Mouse (Mus musculus) hindbrain, postnatal 0 days (tissue): Measurements from ENCODE around the gene Rer1. TPM values are rescaled to one million over a fixed set of nuclear protein-coding genes. Genes with fewer than 3 reads are reported as not detected.
A peak's percentile ranks its signal among the peaks of the same experiment; 100 is the strongest.

ENCODE experiments used
- ATAC-seq: fragments of 200-750 bp; cut with Nextera tagmentation; 2 replicates; pipeline ENCODE4 v1.8.0; 2017; ENCODE audit warnings: mild to moderate bottlenecking, moderate TSS enrichment, moderate library complexity
- DNase-seq: peaks from one replicate; pipeline ENCODE4 v3.0.0-alpha.2; 2015; ENCODE audit warnings: low spot score
- H3K27ac ChIP-seq: fragments of 300-500 bp; sonication (generic); 2 replicates; pipeline ENCODE4 v1.5.1; 2014; ENCODE audit warnings: mild to moderate bottlenecking
- H3K27me3 ChIP-seq: fragments of 300-500 bp; sonication (generic); 2 replicates; pipeline ENCODE4 v1.6.1; 2014; ENCODE audit warnings: low read length, mixed read lengths; ENCODE audit not compliant: insufficient read depth
- H3K36me3 ChIP-seq: fragments of 300-500 bp; sonication (generic); 2 replicates; pipeline ENCODE4 v1.6.1; 2014; ENCODE audit warnings: low read length, mixed read lengths; ENCODE audit not compliant: insufficient read depth
- H3K4me1 ChIP-seq: fragments of 300-500 bp; sonication (generic); 2 replicates; pipeline ENCODE4 v1.6.1; 2014; ENCODE audit warnings: antibody characterized with exemption, low read length, mixed read lengths; ENCODE audit not compliant: insufficient read depth
- H3K4me2 ChIP-seq: fragments of 300-500 bp; sonication (generic); 2 replicates; pipeline ENCODE4 v1.6.1; 2014; ENCODE audit warnings: low read depth, mild to moderate bottlenecking, low read length, moderate library complexity, mixed read lengths
- H3K4me3 ChIP-seq: fragments of 300-500 bp; sonication (generic); 2 replicates; pipeline ENCODE4 v1.5.1; 2014; ENCODE audit warnings: low read length
- H3K9ac ChIP-seq: fragments of 300-500 bp; sonication (generic); replicated peaks from 2 replicates; pipeline ENCODE4 v1.6.1; 2014; ENCODE audit warnings: mild to moderate bottlenecking, low read length, moderate library complexity, mixed read lengths
- H3K9me3 ChIP-seq: fragments of 300-500 bp; sonication (generic); 2 replicates; pipeline ENCODE4 v1.6.1; 2016; ENCODE audit warnings: low read length, mixed read lengths
- CTCF ChIP-seq: IDR thresholded peaks from 2 replicates; pipeline ENCODE4 v1.5.1; 2016; ENCODE audit warnings: antibody characterized with exemption, control low read depth, low read depth
- WGBS: fragments of 180-500 bp; shearing (Covaris S2); extraction: QIAGEN DNeasy Blood & Tissue Kit; methylation state at CpG from one replicate; pipeline ENCODE4 v1.1.7; 2014; 5-methylcytosine and 5-hydroxymethylcytosine counted together
- polyA plus RNA-seq: library from polyadenylated mRNA; unstranded; fragments of >200 nt; fragmentation: Nextera tagmentation; extraction: Ambion mirVana; gene quantifications from 2 replicates; pipeline ENCODE4 v1.2.1, GENCODE M21; 2015
- total RNA-seq: library from RNA; depleted of rRNA; stranded (reverse); fragments of >200 nt; gene quantifications from 2 replicates; pipeline ENCODE4 v1.2.3, GENCODE M21; 2014; rRNA removed

Rer1 gene
- total RNA-seq (85.4 and 93.5 TPM in 2 replicates), polyA plus RNA-seq (129 and 136 TPM in 2 replicates)

DNA sequence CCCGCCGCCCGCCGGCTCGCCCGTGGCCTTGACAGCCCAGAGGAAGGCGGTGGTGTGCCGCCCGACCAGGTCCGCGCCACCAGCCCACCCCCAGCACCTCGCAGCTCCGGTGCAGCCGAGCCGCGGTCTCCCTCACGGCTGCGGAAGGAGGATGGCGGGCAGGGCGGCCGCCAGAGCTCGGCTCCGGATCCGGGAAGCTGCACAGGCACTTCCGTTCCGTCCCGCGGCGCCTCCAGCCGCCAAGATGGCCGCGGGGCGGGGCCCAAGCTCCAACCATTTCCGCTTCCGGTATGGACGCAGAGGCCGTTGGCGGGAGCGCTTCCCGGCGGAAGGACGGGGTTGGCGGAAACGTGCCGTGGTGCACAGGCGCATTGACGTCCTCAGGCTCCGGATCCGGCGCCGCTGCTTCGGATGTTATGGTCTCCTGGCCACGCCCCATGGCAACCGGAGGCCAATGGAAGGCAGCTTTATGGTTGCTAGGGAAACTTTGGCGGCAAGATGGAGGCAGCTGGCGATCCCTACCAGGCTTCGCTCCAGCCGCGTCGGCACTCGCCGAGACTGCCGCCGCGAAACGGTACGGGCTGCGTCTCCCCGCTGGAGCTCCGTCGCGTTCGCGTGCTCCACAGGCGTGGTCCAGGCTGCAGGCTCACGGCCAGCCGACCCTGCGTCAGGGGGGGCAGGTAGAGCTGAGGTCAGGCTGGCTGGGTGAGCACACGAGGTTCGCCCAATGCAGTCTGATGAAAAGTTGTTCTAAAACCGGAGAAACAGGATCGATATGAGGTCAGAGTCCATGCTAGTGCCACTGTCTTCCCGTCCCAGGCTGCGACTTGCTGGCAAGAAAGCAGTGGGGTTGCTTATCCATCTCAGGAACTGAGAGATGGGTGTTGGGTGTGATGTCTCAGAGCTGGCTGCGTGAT lies at the start of gene Rer1, which contains the start of gene Morn1:
Gene Rer1 (minus strand): TSS at position 275 of the 917 bp plus-strand sequence.
Gene Morn1 (plus strand): TSS at position 470 of the 917 bp plus-strand sequence.
- ATAC-seq (peak; percentile 99), DNase-seq (peak; percentile 100)
- Histone ChIP-seq H3K36me3 (peaks cover 13% of the 10 kb centered on the region), H3K4me1 (peaks cover 14% of the 10 kb centered on the region), H3K9ac (peak within 1 kb of the TSS; percentile 88), H3K4me3 (peak within 1 kb of the TSS; percentile 90), H3K27ac (peak within 1 kb of the TSS; percentile 91), H3K27me3 (no peaks in the 10 kb centered on the region), H3K4me2 (peak within 1 kb of the TSS; percentile 98), H3K9me3 (no peaks in the 10 kb centered on the region)
- 1% methylated on average over 77 of the region's 85 CpGs for WGBS
- TF ChIP-seq CTCF = no peak; the same call in 1 of the 2 replicates

- H3K9me3 ChIP-seq = no peaks in the 10 kb centered on the region
- TF ChIP-seq CTCF = no peak
- WGBS = 79% methylated on average over 7 of the region's 7 CpGs
- H3K36me3 ChIP-seq = no peaks in the 10 kb centered on the region
- H3K4me3 ChIP-seq = no peak overlapping the region
- H3K27me3 ChIP-seq = no peaks in the 10 kb centered on the region
- ATAC-seq = no peak
- H3K4me2 ChIP-seq = no peak overlapping the region
- H3K27ac ChIP-seq = no peak overlapping the region
- no peak for DNase-seq
- 0 out of 2 replicates have a peak overlapping the region, but pooled peaks have one; percentile 21 for H3K9ac ChIP-seq
- H3K4me1 ChIP-seq = peaks cover 7% of the 10 kb centered on the region; the same call in 1 of the 2 replicates
These were observed 48.5 kb upstream of the Rer1 start for GRCm38 (mm10) chr4:155134686-155135172.

DNA sequence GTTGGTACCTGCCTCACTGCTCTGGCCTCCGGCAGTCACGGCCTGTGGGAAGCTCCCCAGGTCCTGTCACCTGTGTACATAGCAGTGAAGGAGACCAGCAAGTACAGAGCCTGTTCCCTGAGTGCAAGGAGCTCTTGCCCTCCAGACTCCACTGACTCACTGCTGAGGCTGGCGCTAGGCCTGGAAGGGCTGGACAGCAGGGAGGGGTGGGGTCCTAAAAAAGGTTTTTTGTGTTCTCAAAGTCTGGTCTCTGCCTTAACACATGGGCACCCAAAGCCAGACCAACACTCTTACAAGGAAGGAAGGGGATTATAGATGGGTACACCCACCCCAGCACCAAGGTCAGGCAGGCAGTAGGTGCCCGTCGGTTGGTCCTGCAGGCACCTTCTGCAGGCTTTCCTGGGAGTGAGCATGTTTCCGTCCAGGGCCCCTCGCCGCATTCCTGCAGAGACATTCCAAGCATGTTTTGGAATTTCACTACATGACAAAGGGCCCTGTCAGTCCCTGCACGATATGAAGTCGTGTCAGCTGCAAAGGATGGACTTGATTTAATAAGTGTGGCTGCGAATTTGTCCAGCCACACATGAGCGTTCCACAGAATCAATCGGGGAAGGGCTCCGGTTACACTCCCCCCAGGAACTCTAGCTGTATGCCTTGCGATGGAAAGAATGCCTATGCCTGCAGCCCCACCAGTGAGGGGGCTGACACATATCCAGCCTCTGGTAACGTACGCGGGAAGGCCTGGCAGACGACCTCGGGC lies 47.7 kb upstream of the Rer1 start:
- H3K4me2 ChIP-seq = no peak overlapping the region
- no peak overlapping the region for H3K9ac ChIP-seq
- H3K27ac ChIP-seq = no peak overlapping the region
- 29% methylated on average over 20 of the region's 20 CpGs for WGBS
- no peak for DNase-seq
- no peak for ATAC-seq
- H3K9me3 ChIP-seq = no peaks in the 10 kb centered on the region
- no peaks in the 10 kb centered on the region for H3K27me3 ChIP-seq
- H3K4me1 ChIP-seq = peaks cover 13% of the 10 kb centered on the region
- TF ChIP-seq CTCF = no peak
- H3K36me3 ChIP-seq = no peaks in the 10 kb centered on the region
- H3K4me3 ChIP-seq = no peak overlapping the region

DNA sequence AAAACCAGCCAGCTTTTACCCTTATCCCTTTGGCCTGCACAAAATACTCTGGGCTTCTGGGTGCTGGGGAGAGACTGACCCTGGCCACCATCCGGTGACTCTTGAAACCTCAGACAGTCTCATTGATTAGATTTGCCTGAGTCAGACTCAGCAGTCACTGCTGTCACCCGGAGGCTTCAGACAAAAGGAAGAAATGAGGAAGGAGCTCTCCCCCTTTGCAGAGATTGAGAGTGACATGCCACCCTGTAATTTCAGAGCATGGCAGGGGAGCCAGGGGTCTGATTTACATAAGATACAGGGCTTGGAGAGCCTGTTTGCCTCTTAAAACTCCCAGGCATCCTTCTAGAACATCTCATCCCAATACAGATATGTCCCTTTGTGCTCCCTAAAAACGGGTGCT lies 47.0 kb upstream of the Rer1 start:
- H3K36me3 ChIP-seq = no peaks in the 10 kb centered on the region
- no peak overlapping the region for H3K4me2 ChIP-seq
- no peaks in the 10 kb centered on the region for H3K9me3 ChIP-seq
- H3K4me1 ChIP-seq = peaks cover 13% of the 10 kb centered on the region
- DNase-seq (no peak), ATAC-seq (no peak)
- H3K4me3 ChIP-seq = no peak overlapping the region
- WGBS = 25% methylated on average over 3 of the region's 3 CpGs
- H3K9ac ChIP-seq = no peak overlapping the region
- H3K27ac ChIP-seq = no peak overlapping the region
- no peaks in the 10 kb centered on the region for H3K27me3 ChIP-seq
- no peak for TF ChIP-seq CTCF

DNA sequence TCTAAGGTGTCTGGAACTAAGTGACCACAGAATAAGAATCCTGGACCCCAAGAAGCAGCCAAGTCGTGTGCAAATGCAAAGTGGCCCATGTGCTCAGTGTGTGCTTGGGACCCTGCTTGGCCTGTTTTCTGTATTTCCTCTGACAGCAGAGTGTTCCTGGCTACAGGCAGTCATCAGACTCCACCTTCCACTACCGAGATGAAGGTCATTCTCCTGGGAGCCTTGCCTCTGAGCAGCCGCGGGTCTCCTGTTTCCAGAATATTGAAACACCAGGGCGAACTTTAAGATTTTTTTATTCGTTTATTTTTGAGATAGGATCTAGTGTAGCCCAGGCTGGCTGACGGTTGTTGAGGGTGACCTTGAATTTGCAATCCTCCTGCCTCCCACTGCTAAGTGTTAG lies 44.4 kb upstream of the Rer1 start:
- DNase-seq (no peak), ATAC-seq (no peak)
- Histone ChIP-seq H3K9ac (no peak overlapping the region), H3K27me3 (no peaks in the 10 kb centered on the region), H3K9me3 (no peaks in the 10 kb centered on the region), H3K4me2 (no peak overlapping the region), H3K27ac (peak overlapping the region; percentile 12; the same call in 1 of the 2 replicates), H3K36me3 (no peaks in the 10 kb centered on the region), H3K4me1 (peaks cover 19% of the 10 kb centered on the region), H3K4me3 (no peak overlapping the region)
- WGBS = 72% methylated on average over 7 of the region's 7 CpGs
- no peak for TF ChIP-seq CTCF

GRCm38 (mm10) chr4:155129996-155130395 lies 43.8 kb upstream of the Rer1 start:
- Histone ChIP-seq H3K36me3 (no peaks in the 10 kb centered on the region), H3K4me1 (peaks cover 19% of the 10 kb centered on the region), H3K4me3 (no peak overlapping the region), H3K27me3 (no peaks in the 10 kb centered on the region), H3K4me2 (no peak overlapping the region), H3K27ac (peak overlapping the region; percentile 12; the same call in 1 of the 2 replicates), H3K9me3 (no peaks in the 10 kb centered on the region), H3K9ac (no peak overlapping the region)
- TF ChIP-seq CTCF = no peak
- peak; percentile 79 for ATAC-seq
- WGBS = 36% methylated on average over 14 of the region's 14 CpGs
- peak; percentile 91 for DNase-seq
